Mouse (Mus musculus) testis, adult 2 months (tissue): ENCODE measurements around the gene Gm853.

ENCODE experiments used
- CTCF ChIP-seq: fragments of 200-500 bp; IDR thresholded peaks from 2 replicates; pipeline ENCODE4 v1.5.1; 2012; ENCODE audit warnings: low read depth, mild to moderate bottlenecking, inconsistent platforms, low read length, moderate library complexity; ENCODE audit not compliant: control insufficient read depth, insufficient read depth, insufficient replicate concordance
- POLR2A ChIP-seq: fragments of 200-500 bp; IDR thresholded peaks from 2 replicates; pipeline ENCODE4 v1.6.1; 2012; ENCODE audit warnings: low read depth, mild to moderate bottlenecking, inconsistent platforms, low read length, moderate library complexity; ENCODE audit not compliant: control insufficient read depth

DNA sequence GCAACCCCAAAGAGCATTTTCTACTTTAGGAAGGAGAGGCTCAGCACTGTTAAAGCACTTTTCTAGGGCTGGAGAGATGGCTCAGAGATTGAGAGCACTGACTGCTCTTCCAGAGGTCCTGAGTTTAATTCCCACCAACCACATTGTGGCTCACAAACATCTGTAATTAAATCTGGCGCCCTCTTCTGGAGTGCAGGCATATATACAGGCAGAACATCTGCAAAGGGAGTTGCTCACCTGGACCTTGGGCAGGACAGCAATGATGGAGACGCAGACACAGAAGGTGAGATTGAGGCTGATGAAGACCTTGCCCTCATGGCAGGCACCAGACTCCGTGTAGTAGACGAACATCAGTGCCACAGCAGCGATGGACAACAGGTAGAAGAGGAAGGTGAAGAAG, 38.2 kb upstream of the Gm853 start:
- TF ChIP-seq POLR2A (no peak), CTCF (peak; percentile 11; the same call in 1 of the 2 replicates)
